ENCODE assay signal across 7 mouse cellular contexts in the genomic region with DNA sequence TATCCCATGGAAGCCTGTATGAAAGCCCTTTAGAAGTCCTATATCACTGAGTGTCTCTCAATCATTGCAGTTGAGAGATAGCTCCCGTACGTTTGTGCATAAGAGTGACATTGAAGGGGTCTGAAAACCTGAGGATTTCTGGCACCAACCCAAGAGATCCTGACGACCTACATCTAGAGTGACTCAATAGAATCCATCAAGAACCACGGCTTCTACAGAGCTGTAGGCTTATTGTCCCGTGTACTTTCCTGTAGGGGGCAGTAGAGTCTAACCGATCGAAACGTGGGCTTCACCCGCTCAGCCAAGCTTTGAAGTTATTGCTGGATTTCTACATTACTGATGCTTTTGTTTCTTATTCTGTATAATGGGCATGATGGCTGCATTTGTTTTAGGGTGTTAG.
DNase-seq lines count a peak whose midpoint lies in the region; ATAC-seq and TF ChIP-seq lines count a peak whose summit lies in the region.

No protein-coding gene starts in this region.

- peaks cover 6% of the 10 kb centered on the region; the same call in 1 of the 2 replicates for H3K4me1 ChIP-seq in limb, embryonic 14.5 days (ENCODE audit: control insufficient read depth, insufficient read depth, low read length)
- H3K4me1 ChIP-seq in small intestine, adult 2 months (ENCODE audit: control insufficient read depth, insufficient read depth, insufficient read length, low read length): no peaks in the 10 kb centered on the region

- H3K27me3 ChIP-seq in limb, embryonic 14.5 days (ENCODE audit: control insufficient read depth, insufficient read depth, low read length): no peaks in the 10 kb centered on the region
- no peaks in the 10 kb centered on the region for H3K27me3 ChIP-seq in small intestine, adult 2 months (ENCODE audit: control insufficient read depth, insufficient read depth, low read length)

- peak; percentile 62; the same call in 1 of the 2 replicates for TF ChIP-seq CTCF in small intestine, adult 2 months (IDR thresholded peaks at IDR 0.05; ENCODE audit: extremely low read depth, insufficient read length, insufficient replicate concordance, low read depth, low read length)

- no peak overlapping the region for H3K4me2 ChIP-seq in limb, embryonic 14.5 days (replicated peaks; ENCODE audit: low read depth, low read length, severe bottlenecking)

- no peak overlapping the region for H3K27ac ChIP-seq in limb, embryonic 14.5 days (replicated peaks; ENCODE audit: low read depth, low read length)
- H3K27ac ChIP-seq in small intestine, adult 2 months (ENCODE audit: insufficient read depth, low read depth, low read length): no peak overlapping the region

- H3K9ac ChIP-seq in limb, embryonic 14.5 days (ENCODE audit: low read depth, low read length, severe bottlenecking): no peak overlapping the region

- TF ChIP-seq POLR2A in limb, embryonic 14.5 days (IDR thresholded peaks at IDR 0.05; ENCODE audit: borderline replicate concordance, extremely low read depth, insufficient read depth, insufficient read length): no peak
- TF ChIP-seq POLR2A in small intestine, adult 2 months (IDR thresholded peaks at IDR 0.05; ENCODE audit: low read depth, low read length): no peak

- WGBS in limb, embryonic 14.5 days: 33% methylated on average over 9 of the region's 9 CpGs
- WGBS in small intestine, adult 2 months: 18% methylated on average over 9 of the region's 9 CpGs

- DNase-seq in ovary, postnatal 36 days (ENCODE audit: low spot score): peak; percentile 8
- DNase-seq in ovary, adult 18-20 months (ENCODE audit: low spot score): no peak
- DNase-seq in adrenal gland, postnatal 10 days: peak; percentile 48
- DNase-seq in embryo, embryonic 10.5 days (ENCODE audit: low spot score): peak; percentile 80
- DNase-seq in induced T-regulatory cell, adult 2 months (ENCODE audit: low read depth): peak; percentile 1
- DNase-seq in limb, embryonic 14.5 days (ENCODE audit: low spot score): peak; percentile 61

- H3K4me3 ChIP-seq in limb, embryonic 14.5 days (replicated peaks; ENCODE audit: low read length): no peak overlapping the region
- no peak overlapping the region for H3K4me3 ChIP-seq in small intestine, adult 2 months (ENCODE audit: low read depth, low read length)

- ATAC-seq in limb, embryonic 14.5 days (ENCODE audit: low FRiP score, low read depth): no peak

- H3K9me3 ChIP-seq in limb, embryonic 14.5 days (ENCODE audit: control insufficient read depth, low read length): no peaks in the 10 kb centered on the region

- no peaks in the 10 kb centered on the region for H3K36me3 ChIP-seq in limb, embryonic 14.5 days (ENCODE audit: control insufficient read depth, insufficient read depth, low read length)
- no peaks in the 10 kb centered on the region for H3K36me3 ChIP-seq in small intestine, adult 2 months (ENCODE audit: control insufficient read depth, insufficient read depth, low read length)
